Mouse (Mus musculus): ENCODE measurements around the gene Asic3.

DNA sequence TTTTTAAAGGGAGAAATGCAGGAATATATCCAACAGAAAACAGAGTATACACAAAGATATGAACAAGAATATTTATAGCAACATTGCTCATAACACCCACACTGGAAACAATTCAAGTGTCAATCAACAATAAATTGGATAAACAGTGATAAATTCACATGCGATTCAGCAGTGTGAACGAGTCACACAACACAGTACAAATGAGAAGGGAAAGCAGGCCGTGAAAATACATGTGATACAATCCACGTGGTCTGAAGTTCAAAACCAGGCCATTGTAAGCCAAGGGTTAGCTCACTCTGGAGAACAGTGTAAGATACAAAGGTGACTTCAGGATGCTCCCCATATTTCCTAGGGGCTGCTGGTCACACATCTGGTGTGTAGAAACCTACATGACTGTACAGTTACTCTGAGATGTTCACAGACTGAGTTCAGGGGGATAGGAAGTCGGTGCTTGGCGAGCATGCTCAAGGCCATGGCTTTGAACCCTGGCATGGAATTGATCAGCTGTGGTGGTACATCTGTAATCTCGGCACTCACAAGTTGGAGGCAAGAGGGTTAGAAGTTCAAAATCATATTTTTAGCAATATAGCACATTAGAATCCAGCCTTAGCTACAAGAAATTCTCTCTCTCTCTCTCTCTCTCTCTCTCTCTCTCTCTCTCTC, 38.4 kb upstream of the Asic3 start:
- no peak for TF ChIP-seq POLR2A (IDR thresholded peaks at IDR 0.05; ENCODE audit: borderline replicate concordance, control insufficient read depth, low read depth, low read length)
- TF ChIP-seq CTCF (IDR thresholded peaks at IDR 0.05; ENCODE audit: control insufficient read depth, insufficient read depth, low read length), result no peak

Data from bone marrow, adult 2 months (tissue).